Comparison of ENCODE assay signal across 11 mouse cellular contexts in the genomic region with DNA sequence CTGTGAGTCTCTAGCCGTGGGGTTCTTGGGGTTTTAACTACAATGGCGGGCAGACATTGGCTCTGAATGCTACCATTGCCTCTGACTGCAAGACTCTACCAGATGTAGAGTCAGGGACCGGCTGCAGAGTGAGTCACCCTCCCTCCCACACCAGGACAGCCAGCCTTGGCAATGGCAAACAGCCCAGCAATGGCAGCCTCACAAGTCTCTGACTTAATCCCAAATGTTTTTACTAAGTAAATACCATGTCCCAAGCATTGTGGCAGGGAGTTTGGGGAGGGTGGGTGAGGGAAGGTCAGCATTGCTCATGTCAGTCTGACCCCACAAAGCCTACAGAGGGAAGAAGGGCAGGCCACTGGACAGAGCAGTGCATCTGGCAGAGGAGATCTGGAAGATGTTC. TPM values are rescaled to one million over a fixed set of nuclear protein-coding genes. Genes with fewer than 3 reads are reported as not detected.
DNase-seq lines count a peak whose midpoint lies in the region; ATAC-seq and TF ChIP-seq lines count a peak whose summit lies in the region.
"Had no signal": no experiment of that assay in that cellular context is flagged by ENCODE, and none has a peak within 500 bp of the region (broad histone marks: within the 10 kb centered on the region; RNA-seq: fewer than 3 reads in every experiment).

No protein-coding gene starts in this region.

- no peak for TF ChIP-seq CTCF in liver, adult 2 months (IDR thresholded peaks at IDR 0.05; ENCODE audit: low read depth, low read length)
- no peak for TF ChIP-seq CTCF in Patski (IDR thresholded peaks at IDR 0.05)
- TF ChIP-seq CTCF in lung, postnatal 0 days (IDR thresholded peaks at IDR 0.05) = no peak

- H3K4me2 ChIP-seq in lung, postnatal 0 days (replicated peaks; ENCODE audit: low read depth, low read length) = no peak overlapping the region
- H3K4me2 ChIP-seq: embryonic facial prominence, embryonic 12.5 days; limb, embryonic 12.5 days had no signal

- CTCF ChIA-PET in Patski (lab: Charles Lee) = interaction anchor here (1.2 kb wide), 1 partner anchor 13 kb away, joined by 4 read pairs; no protein-coding TSS in a partner anchor

- peaks cover 7% of the 10 kb centered on the region; the same call in 1 of the 2 replicates for H3K36me3 ChIP-seq in liver, adult 2 months (ENCODE audit: control insufficient read depth, insufficient read depth, low read length)
- no peaks in the 10 kb centered on the region; the same call in 1 of the 2 replicates for H3K36me3 ChIP-seq in lung, postnatal 0 days (ENCODE audit: insufficient read depth, low read length)
- H3K36me3 ChIP-seq in hindbrain, embryonic 10.5 days = peaks cover 5% of the 10 kb centered on the region; the same call in 1 of the 2 replicates
- H3K36me3 ChIP-seq: limb, embryonic 12.5 days had no signal

- H3K27ac ChIP-seq in liver, adult 2 months (replicated peaks; ENCODE audit: insufficient read depth, low read depth, low read length) = no peak overlapping the region
- no peak overlapping the region; the same call in 1 of the 2 replicates for H3K27ac ChIP-seq in lung, postnatal 0 days (ENCODE audit: low read length)
- no peak overlapping the region for H3K27ac ChIP-seq in hindbrain, embryonic 10.5 days
- H3K27ac ChIP-seq: embryonic facial prominence, embryonic 12.5 days; limb, embryonic 12.5 days had no signal

- H3K27me3 ChIP-seq in liver, adult 2 months (ENCODE audit: control insufficient read depth, insufficient read depth, low read length) = no peaks in the 10 kb centered on the region
- no peaks in the 10 kb centered on the region for H3K27me3 ChIP-seq in Patski
- H3K27me3 ChIP-seq in lung, postnatal 0 days (replicated peaks; ENCODE audit: insufficient read depth, low read length) = no peaks in the 10 kb centered on the region
- H3K27me3 ChIP-seq in hindbrain, embryonic 10.5 days (ENCODE audit: insufficient read depth, poor library complexity, severe bottlenecking) = no peaks in the 10 kb centered on the region
- H3K27me3 ChIP-seq: embryonic facial prominence, embryonic 12.5 days; limb, embryonic 12.5 days had no signal

- POLR2A ChIA-PET in Patski (lab: Charles Lee) = interaction anchor here (0.7 kb wide), 1 partner anchor 348 kb away, joined by 4 read pairs; no protein-coding TSS in a partner anchor

- no peak for TF ChIP-seq POLR2A in liver, adult 2 months (IDR thresholded peaks at IDR 0.05; ENCODE audit: extremely low read depth, insufficient read depth, low read length)

- 54% methylated on average over 3 of the region's 3 CpGs for WGBS in liver, adult 2 months
- WGBS in lung, postnatal 0 days = 58% methylated on average over 3 of the region's 3 CpGs
- 87% methylated on average over 3 of the region's 3 CpGs for WGBS in hindbrain, embryonic 10.5 days

- intact Hi-C loops in left cerebral cortex, postnatal 14 days (cut with DNase I) = no loop called here

- peaks cover 15% of the 10 kb centered on the region for H3K4me1 ChIP-seq in liver, adult 2 months (ENCODE audit: control insufficient read depth, insufficient read depth, low read length)
- H3K4me1 ChIP-seq in lung, postnatal 0 days (ENCODE audit: insufficient read depth, low read depth, low read length) = no peaks in the 10 kb centered on the region
- peaks cover 17% of the 10 kb centered on the region for H3K4me1 ChIP-seq in hindbrain, embryonic 10.5 days (replicated peaks)
- H3K4me1 ChIP-seq: limb, embryonic 12.5 days had no signal

- TF ChIP-seq EP300 in lung, postnatal 0 days (IDR thresholded peaks at IDR 0.05) = no peak

- in situ Hi-C loops in Patski (cut with MboI; ENCODE audit: low pct_unique_long_range_greater_than_20kb) = no loop called here

- H3K9ac ChIP-seq in liver, adult 2 months (ENCODE audit: low read depth, low read length) = no peak overlapping the region
- no peak overlapping the region for H3K9ac ChIP-seq in lung, postnatal 0 days (replicated peaks; ENCODE audit: low read depth)
- H3K9ac ChIP-seq: embryonic facial prominence, embryonic 12.5 days; limb, embryonic 12.5 days had no signal

- H3K9me3 ChIP-seq in lung, postnatal 0 days (ENCODE audit: low read length) = no peaks in the 10 kb centered on the region
- H3K9me3 ChIP-seq in hindbrain, embryonic 10.5 days = no peaks in the 10 kb centered on the region
- H3K9me3 ChIP-seq: embryonic facial prominence, embryonic 12.5 days; G1E; limb, embryonic 12.5 days had no signal

- no peak overlapping the region for H3K4me3 ChIP-seq in liver, adult 2 months (ENCODE audit: insufficient read depth, low read depth, low read length)
- no peak overlapping the region for H3K4me3 ChIP-seq in lung, postnatal 0 days (ENCODE audit: low read depth, low read length)
- no peak overlapping the region for H3K4me3 ChIP-seq in hindbrain, embryonic 10.5 days
- H3K4me3 ChIP-seq: embryonic facial prominence, embryonic 12.5 days; limb, embryonic 12.5 days had no signal

- DNase-seq in liver, adult 2 months (ENCODE audit: extremely low read depth, low read depth, low spot score) = peak; percentile 75
- DNase-seq in liver (no peak), Patski (ENCODE audit: low read depth, low spot score) (peak; percentile 69)
- DNase-seq in fibroblast of lung, adult 2 months (ENCODE audit: low read depth) = peak; percentile 98
- no peak for DNase-seq in lung, postnatal 0 days (ENCODE audit: low spot score)
- DNase-seq in hindbrain, embryonic 10.5 days (ENCODE audit: low spot score) = no peak
- DNase-seq in embryo, embryonic 10.5 days (ENCODE audit: low spot score) = no peak
- DNase-seq in left cerebral cortex, postnatal 14 days (ENCODE audit: low spot score in 2 of 2) = no peak

- no peaks in the 10 kb centered on the region; the same call in 1 of the 2 replicates for H3K79me2 ChIP-seq in liver, adult 2 months (ENCODE audit: control insufficient read depth, insufficient read depth, low read length)

- ATAC-seq in Patski = no peak
- ATAC-seq in lung, postnatal 0 days = peak; percentile 74

RNA-seq across cellular contexts. Expression of gene Uvrag, which starts 55.7 kb away (rescaled TPM):
- total RNA-seq in liver, adult 2 months (2014; rRNA removed) = 18.3 and 19.9 TPM in 2 replicates
- polyA plus RNA-seq in liver, adult 2 months (2012; rRNA removed) = 11.4 and 12.2 TPM in 2 replicates
- 29.6 TPM for polyA plus RNA-seq in Patski (2021)
- 23.4 and 28.6 TPM in 2 replicates for polyA plus RNA-seq in lung, postnatal 0 days (2015; fragmentation: Nextera tagmentation; extraction: Ambion mirVana)
- polyA plus RNA-seq in hindbrain, embryonic 10.5 days (2016; fragmentation: Nextera tagmentation; extraction: Ambion mirVana) = 10.9 and 12.8 TPM in 2 replicates
- 10 to 100 TPM; 39.4 to 41.7 TPM for total RNA-seq in left cerebral cortex, postnatal 14 days (2021)

Comparison
In these comparisons a context has a peak if more than half of its experiments do, and no peak if none do; other contexts are left out.
1. DNase-seq: peak in liver, adult 2 months (single experiment), Patski (single experiment) and fibroblast of lung, adult 2 months (single experiment); none in liver (single experiment), lung, postnatal 0 days (single experiment), hindbrain, embryonic 10.5 days (single experiment), embryo, embryonic 10.5 days (single experiment) and left cerebral cortex, postnatal 14 days (0 of 2).